Comparison of ENCODE assay signal across 31 mouse cellular contexts in genomic region chr8:89980441-89980840, GRCm38 (mm10).
"Had no signal": no experiment of that assay in that cellular context is flagged by ENCODE, and none has a peak within 500 bp of the region (broad histone marks: within the 10 kb centered on the region; RNA-seq: fewer than 3 reads in every experiment).

No protein-coding gene starts in this region.

- DNase-seq: left cerebral cortex, postnatal 4 days; liver; liver, embryonic 13.5 days; liver, postnatal 0 days; lung, adult 18-20 months; lung, adult 2 months; lung, embryonic 14.5 days; lung, postnatal 10 days; lung, postnatal 14 days; lung, postnatal 36 days; lung, postnatal 4 days; midbrain, embryonic 14.5 days had no signal

- H3K9ac ChIP-seq: limb, embryonic 12.5 days; limb, embryonic 15.5 days; liver, embryonic 12.5 days; liver, embryonic 13.5 days; liver, embryonic 14.5 days; liver, embryonic 15.5 days; liver, postnatal 0 days; lung, embryonic 14.5 days; lung, embryonic 15.5 days; midbrain, embryonic 12.5 days; midbrain, embryonic 13.5 days; midbrain, embryonic 15.5 days; neural tube, embryonic 12.5 days had no signal

- H3K36me3 ChIP-seq: limb, embryonic 12.5 days; limb, embryonic 15.5 days; liver, embryonic 12.5 days; liver, embryonic 13.5 days; liver, embryonic 15.5 days; lung, embryonic 15.5 days; midbrain, embryonic 10.5 days; midbrain, embryonic 12.5 days; midbrain, embryonic 13.5 days; midbrain, embryonic 15.5 days; neural tube, embryonic 12.5 days had no signal

- H3K9me3 ChIP-seq: limb, embryonic 12.5 days; limb, embryonic 15.5 days; liver, embryonic 12.5 days; liver, embryonic 13.5 days; liver, embryonic 15.5 days; lung, embryonic 15.5 days; midbrain, embryonic 10.5 days; midbrain, embryonic 12.5 days; midbrain, embryonic 13.5 days; midbrain, embryonic 15.5 days; neural tube, embryonic 12.5 days had no signal

- H3K27me3 ChIP-seq: limb, embryonic 12.5 days; limb, embryonic 15.5 days; liver, embryonic 12.5 days; liver, embryonic 13.5 days; liver, embryonic 15.5 days; lung, embryonic 15.5 days; megakaryocyte, embryonic 14.5 days; midbrain, embryonic 12.5 days; midbrain, embryonic 13.5 days; midbrain, embryonic 15.5 days; neural tube, embryonic 12.5 days had no signal

- H3K4me3 ChIP-seq: left cerebral cortex, adult 2 months; limb, embryonic 12.5 days; limb, embryonic 15.5 days; liver, embryonic 12.5 days; liver, embryonic 13.5 days; liver, embryonic 15.5 days; lung, embryonic 15.5 days; megakaryocyte, embryonic 14.5 days; midbrain, embryonic 10.5 days; midbrain, embryonic 12.5 days; midbrain, embryonic 13.5 days; midbrain, embryonic 15.5 days; myocyte; neural tube, embryonic 12.5 days had no signal

- H3K4me1 ChIP-seq: liver, embryonic 12.5 days; liver, embryonic 13.5 days; liver, embryonic 15.5 days; lung, embryonic 15.5 days; megakaryocyte, embryonic 14.5 days; neural tube, embryonic 12.5 days had no signal

- H3K27ac ChIP-seq: left cerebral cortex, adult 2 months; limb, embryonic 12.5 days; liver, embryonic 12.5 days; liver, embryonic 13.5 days; liver, embryonic 14.5 days; liver, embryonic 15.5 days; lung, embryonic 15.5 days; macrophage; midbrain, embryonic 10.5 days; midbrain, embryonic 12.5 days; midbrain, embryonic 13.5 days; midbrain, embryonic 15.5 days; neural tube, embryonic 12.5 days had no signal

- H3K4me2 ChIP-seq: limb, embryonic 12.5 days; limb, embryonic 15.5 days; liver, embryonic 11.5 days; liver, embryonic 12.5 days; liver, embryonic 13.5 days; liver, embryonic 15.5 days; lung, embryonic 14.5 days; lung, embryonic 15.5 days; midbrain, embryonic 11.5 days; midbrain, embryonic 12.5 days; midbrain, embryonic 13.5 days; midbrain, embryonic 15.5 days; neural tube, embryonic 12.5 days had no signal

- ATAC-seq: liver, embryonic 12.5 days; liver, postnatal 0 days; lung, postnatal 0 days; midbrain, embryonic 13.5 days; midbrain, embryonic 15.5 days; midbrain, embryonic 16.5 days had no signal
